Mouse (Mus musculus): ENCODE measurements around the gene Actn3. TPM values are rescaled to one million over a fixed set of nuclear protein-coding genes. Genes with fewer than 3 reads are reported as not detected.
"Not testable (repeated sequence)": the region's sequence is repeated elsewhere in the genome, so short reads cannot be mapped to it uniquely, and the experiment has no call there.

The Actn3 gene
- total RNA-seq, 2 experiments from 2014 or later: 5,071 to 10,315 TPM

DNA sequence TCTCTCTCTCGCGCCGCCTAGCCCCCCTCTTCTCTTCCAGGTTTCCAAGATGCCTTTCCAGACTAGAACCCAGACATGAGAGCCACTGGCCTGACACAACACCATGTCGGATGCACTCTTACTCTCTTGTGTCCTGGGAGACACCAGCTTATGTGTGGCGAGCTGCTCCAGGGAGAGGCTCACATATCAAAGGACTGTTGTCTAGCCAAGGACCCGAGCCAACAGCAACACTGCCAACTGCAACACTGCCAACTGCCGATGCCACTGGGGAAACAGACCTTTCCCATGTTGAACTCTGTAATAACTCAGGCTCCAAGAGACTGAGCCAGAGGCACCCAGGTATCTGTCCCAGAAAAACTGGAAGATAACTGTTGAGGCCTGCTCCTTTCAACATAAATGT is 48.6 kb downstream of the Actn3 start:
- TF ChIP-seq CTCF (IDR thresholded peaks at IDR 0.05): no peak
- DNase-seq: peak; percentile 92
- Histone ChIP-seq H3K27ac (peak overlapping the region; percentile 73), H3K4me3 (peak overlapping the region; percentile 19; the same call in 1 of the 2 replicates)
- intact Hi-C loops (cut with DNase I): no loop called here

DNA sequence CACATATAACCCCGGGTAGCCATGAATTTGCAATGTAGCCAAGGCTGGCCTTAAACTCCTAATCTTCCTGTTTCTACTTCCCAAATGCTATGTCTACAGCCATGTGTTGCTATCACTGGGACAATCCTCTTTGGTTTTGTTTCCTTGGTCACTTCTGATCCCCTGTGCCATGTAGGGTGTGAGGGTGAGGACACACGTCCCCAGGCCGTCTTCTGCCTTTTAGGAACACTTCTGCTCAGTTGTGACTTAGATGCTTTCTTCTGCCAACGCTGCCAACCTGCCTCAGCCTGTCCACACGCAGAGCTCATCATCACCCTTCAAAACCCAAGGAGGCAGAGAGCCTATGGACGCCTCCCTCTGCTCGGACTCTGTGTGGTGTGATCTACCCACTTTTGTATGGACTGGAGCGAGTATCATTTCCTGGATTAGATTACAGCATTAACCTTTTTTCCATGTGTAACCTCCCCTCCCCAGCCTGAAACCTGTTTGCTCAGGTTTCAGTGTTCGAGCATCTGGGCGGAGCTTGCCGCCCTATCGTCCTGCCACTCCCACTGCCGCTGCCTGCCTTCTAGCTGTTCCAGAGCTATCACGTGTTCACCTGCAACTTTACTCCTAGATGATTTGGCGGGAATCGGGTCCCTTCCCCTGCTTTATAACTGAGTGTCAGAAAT is 49.1 kb downstream of the Actn3 start:
- intact Hi-C loops (cut with DNase I): no loop called here
- DNase-seq: no peak

DNA sequence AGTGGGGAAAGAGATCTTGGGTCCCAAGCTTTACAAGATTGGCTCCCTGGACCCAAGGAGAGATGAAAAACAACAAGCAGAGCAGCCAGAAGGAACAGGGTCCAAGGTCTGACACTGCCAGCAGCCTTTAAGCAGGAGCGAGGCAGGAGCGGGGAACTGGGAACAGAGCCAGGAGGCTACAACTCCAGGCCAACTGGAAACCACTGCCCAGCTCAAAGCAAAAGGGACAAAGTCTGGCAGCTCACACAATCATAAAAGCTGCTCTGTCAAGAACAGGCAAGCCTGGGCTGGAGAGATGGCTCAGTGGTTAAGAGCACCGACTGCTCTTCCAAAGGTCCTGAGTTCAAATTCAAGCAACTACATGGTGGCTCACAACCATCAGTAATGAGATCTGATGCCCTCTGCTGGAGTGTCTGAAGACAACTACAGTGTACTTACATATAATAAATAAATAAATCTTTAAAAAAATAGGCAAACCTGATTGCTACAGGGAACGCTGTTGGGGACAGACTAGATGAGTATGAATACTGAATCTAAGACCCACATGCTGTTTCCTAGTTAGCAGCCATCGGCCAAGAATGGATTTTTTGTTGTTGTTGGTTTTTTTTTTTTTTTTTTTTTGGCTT is 56.9 kb downstream of the Actn3 start:
- peak overlapping the region; percentile 71 for H3K27ac ChIP-seq
- TF ChIP-seq CTCF (IDR thresholded peaks at IDR 0.05): peak; percentile 42
- DNase-seq: peak; percentile 90
- intact Hi-C loops (cut with DNase I): no loop called here
- H3K4me3 ChIP-seq: no peak overlapping the region

More for the DNA sequence above, 49.1 kb downstream of the Actn3 start:
- Histone ChIP-seq H3K4me3 (peak overlapping the region; percentile 19), H3K27ac (peak overlapping the region; percentile 73)
- no peak for TF ChIP-seq CTCF (IDR thresholded peaks at IDR 0.05)

DNA sequence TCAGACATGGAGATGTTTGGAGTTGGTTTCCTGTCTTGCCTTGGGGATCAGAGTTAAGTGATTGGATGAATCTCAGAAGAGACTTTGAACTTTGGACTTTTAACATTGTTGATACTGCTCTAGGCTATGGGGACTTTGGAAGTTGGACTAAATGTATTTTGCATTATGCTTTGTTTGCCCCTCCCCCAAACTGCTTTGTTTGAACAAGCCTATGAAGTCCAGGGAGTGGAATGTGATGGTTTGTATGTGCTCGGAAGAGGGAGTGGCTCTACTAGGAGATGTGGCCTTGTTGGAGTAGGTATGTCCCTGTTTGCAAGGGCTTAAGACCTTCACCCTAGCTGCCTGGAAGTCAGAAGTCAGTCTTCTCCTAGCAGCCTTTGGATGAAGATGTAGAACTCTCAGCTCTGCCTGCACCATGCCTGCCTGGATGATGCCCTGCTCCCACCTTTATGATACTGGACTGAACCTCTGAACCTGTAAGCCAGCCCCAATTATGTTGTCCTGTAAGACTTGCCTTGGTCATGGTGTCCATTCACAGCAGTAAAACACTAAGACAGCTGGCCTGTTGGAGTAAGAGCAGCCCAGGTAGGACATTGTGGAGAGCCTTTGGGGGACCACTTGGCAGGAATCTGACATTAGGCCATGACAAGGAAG is 60.4 kb downstream of the Actn3 start:
- no peak for TF ChIP-seq CTCF (IDR thresholded peaks at IDR 0.05)
- intact Hi-C loops (cut with DNase I): no loop called here
- DNase-seq: no peak

DNA sequence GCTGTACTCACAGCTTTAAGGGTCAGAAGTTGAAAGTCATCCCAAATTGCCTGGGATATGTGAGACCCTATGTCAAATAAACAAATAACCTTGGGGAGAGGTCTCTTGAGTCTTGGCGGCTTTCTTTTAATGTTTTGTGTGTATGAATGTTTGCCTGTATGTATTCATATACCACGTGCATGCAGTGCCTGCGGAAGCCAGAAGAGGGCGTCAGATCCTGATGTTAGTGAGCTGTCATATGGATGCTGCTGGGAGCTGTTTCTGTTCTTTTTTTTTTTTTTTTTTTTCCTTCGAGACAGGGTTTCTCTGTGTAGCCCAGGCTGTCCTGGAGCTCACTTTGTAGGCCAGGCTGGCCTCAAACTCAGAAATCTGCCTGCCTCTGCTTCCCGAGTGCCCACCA is 64.7 kb downstream of the Actn3 start:
- TF ChIP-seq CTCF (IDR thresholded peaks at IDR 0.05): peak; percentile 25
- intact Hi-C loops (cut with DNase I): loop anchor here (5.0 kb wide), 2 partner anchors 34 to 56 kb away; partner anchors contain the start of gene Rbm4b
- no peak overlapping the region for H3K4me3 ChIP-seq
- no peak overlapping the region for H3K27ac ChIP-seq
- no peak for DNase-seq

More for the DNA sequence above, 60.4 kb downstream of the Actn3 start:
- Histone ChIP-seq H3K4me3 (no peak overlapping the region), H3K27ac (no peak overlapping the region)

DNA sequence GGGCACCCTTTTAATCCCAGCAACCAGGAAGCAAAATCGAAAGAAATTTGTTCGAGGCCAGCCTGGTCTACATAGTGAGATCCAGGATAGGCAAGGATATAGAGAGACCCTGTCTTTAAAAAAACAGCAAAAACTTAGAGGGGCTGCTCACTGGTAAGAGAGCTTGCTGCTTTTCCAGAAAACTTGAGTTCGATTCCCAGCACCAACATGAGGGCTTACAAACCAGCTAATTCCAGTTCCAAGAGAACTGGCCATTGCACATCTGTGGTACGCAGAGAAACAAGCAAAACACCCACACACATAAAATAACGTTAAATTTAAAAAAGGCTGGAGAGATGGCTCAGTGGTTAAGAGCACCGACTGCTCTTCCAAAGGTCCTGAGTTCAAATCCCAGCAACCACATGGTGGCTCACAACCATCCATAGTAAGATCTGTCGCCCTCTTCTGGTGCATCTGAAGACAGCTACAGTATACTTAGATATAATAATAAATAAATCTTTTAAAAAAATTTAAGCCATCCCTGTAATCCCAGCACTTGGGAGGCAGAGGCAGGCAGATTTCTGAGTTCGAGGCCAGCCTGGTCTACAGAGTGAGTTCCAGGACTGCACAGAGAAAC is 65.3 kb downstream of the Actn3 start:
- Histone ChIP-seq H3K4me3 (peak overlapping the region; percentile 91), H3K27ac (peak overlapping the region; percentile 99)
- intact Hi-C loops (cut with DNase I): loop anchor here (5.0 kb wide), 2 partner anchors 35 to 55 kb away; partner anchors contain the start of gene Rbm4b
- DNase-seq: not testable (repeated sequence)
- TF ChIP-seq CTCF (IDR thresholded peaks at IDR 0.05): peak; percentile 38

DNA sequence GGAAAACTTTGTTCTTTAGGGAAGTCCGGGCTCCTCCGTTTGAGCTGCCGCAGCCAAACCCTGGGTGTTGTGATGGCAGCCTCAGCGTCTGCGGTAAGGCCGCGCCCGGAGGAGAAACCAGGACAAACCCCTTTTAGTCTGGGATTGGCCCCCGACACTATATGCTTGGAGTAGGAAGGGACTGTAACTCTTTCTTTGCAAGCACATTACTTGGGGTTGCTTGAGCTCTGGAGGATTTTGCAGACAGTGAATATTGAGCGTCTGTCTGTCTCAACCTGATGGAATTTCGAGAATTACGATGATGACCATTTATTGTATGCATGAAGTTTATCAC is 65.8 kb downstream of the Actn3 start:
- DNase-seq: no peak
- no peak for TF ChIP-seq CTCF (IDR thresholded peaks at IDR 0.05)
- intact Hi-C loops (cut with DNase I): loop anchor here (1.0 to 5.0 kb wide), 3 partner anchors 18 to 55 kb away; partner anchors contain the start of gene Rbm4b
- Histone ChIP-seq H3K4me3 (peak overlapping the region; percentile 91), H3K27ac (peak overlapping the region; percentile 99)

Other genes with a start within 250 kb of the Actn3 start
- under 1 TPM in 1 of 2 experiments, not detected in 1; 0.11 TPM for gene Gm960, start 179.2 kb downstream of the Actn3 start, total RNA-seq (2021)
- gene Sptbn2, start 166.7 kb downstream of the Actn3 start, total RNA-seq (2021): under 1 TPM in 1 of 2 experiments, not detected in 1; 0.03 TPM
- 1 to 10 TPM; 2.1 to 2.7 TPM for gene Rbm4b, start 121.4 kb downstream of the Actn3 start, total RNA-seq (2021)
- 10 to 100 TPM; 32.1 to 35.5 TPM for gene Rbm4, start 84.0 kb downstream of the Actn3 start, total RNA-seq (2021)
- gene Gm21992, start 66.3 kb downstream of the Actn3 start, total RNA-seq (2021): 10 to 100 TPM; 11.3 to 14.0 TPM
- 10 to 100 TPM; 10.4 to 13.6 TPM for gene Rbm14, start 66.3 kb downstream of the Actn3 start, total RNA-seq (2021)
- gene Ccs, start 38.6 kb downstream of the Actn3 start, total RNA-seq (2021): 10 to 100 TPM; 17.4 to 24.8 TPM
- gene Ccdc87, start 38.5 kb downstream of the Actn3 start, total RNA-seq (2021): not detected
- 10 to 100 TPM; 24.8 to 41.9 TPM for gene Ctsf, start 22.8 kb downstream of the Actn3 start, total RNA-seq (2021)
- gene Zdhhc24, start 759 bp upstream of the Actn3 start, total RNA-seq (2021): 1 to 10 TPM; 2.0 to 2.6 TPM
- 1 to 10 TPM; 1.5 to 2.1 TPM for gene Bbs1, start 28.7 kb upstream of the Actn3 start, total RNA-seq (2021)
- 10 to 100 TPM; 11.2 to 16.6 TPM for gene Dpp3, start 50.4 kb upstream of the Actn3 start, total RNA-seq (2021)
- 1 to 10 TPM; 1.5 to 2.1 TPM for gene Peli3, start 65.2 kb upstream of the Actn3 start, total RNA-seq (2021)
- gene Mrpl11, start 84.2 kb upstream of the Actn3 start, total RNA-seq (2021): 10 to 100 TPM; 59.3 to 64.5 TPM
- under 1 TPM in 1 of 2 experiments, not detected in 1; 0.13 TPM for gene Npas4, start 112.4 kb upstream of the Actn3 start, total RNA-seq (2021)
- gene Slc29a2, start 146.0 kb upstream of the Actn3 start, total RNA-seq (2021): 1 to 10 TPM; 6.0 to 8.6 TPM
- gene B4gat1, start 160.9 kb upstream of the Actn3 start, total RNA-seq (2021): 10 to 100 TPM; 20.0 to 22.4 TPM
- under 1 TPM; 0.46 to 0.59 TPM for gene AC124502.3, start 161.0 kb upstream of the Actn3 start, total RNA-seq (2021)
- gene Brms1, start 163.4 kb upstream of the Actn3 start, total RNA-seq (2021): 10 to 100 TPM; 14.7 to 15.1 TPM
- 1 to 10 TPM in 1 of 2 experiments, under 1 TPM in 1; 0.99 to 1.3 TPM for gene Rin1, start 172.6 kb upstream of the Actn3 start, total RNA-seq (2021)
- 10 to 100 TPM in 1 of 2 experiments, 1 to 10 TPM in 1; 9.5 to 15.1 TPM for gene Cd248, start 190.2 kb upstream of the Actn3 start, total RNA-seq (2021)
- not detected for gene Tmem151a, start 207.6 kb upstream of the Actn3 start, total RNA-seq (2021)
- 10 to 100 TPM; 41.2 to 53.8 TPM for gene Yif1a, start 210.6 kb upstream of the Actn3 start, total RNA-seq (2021)
- gene Cnih2, start 220.6 kb upstream of the Actn3 start, total RNA-seq (2021): under 1 TPM in 1 of 2 experiments, not detected in 1; 0.17 TPM
- gene Rab1b, start 229.2 kb upstream of the Actn3 start, total RNA-seq (2021): 100 to 1,000 TPM; 112 to 128 TPM
- 10 to 100 TPM; 54.7 to 56.9 TPM for gene Klc2, start 240.7 kb upstream of the Actn3 start, total RNA-seq (2021)

All from gastrocnemius, adult 2 months (tissue).